Mouse (Mus musculus) forebrain, embryonic 14.5 days (tissue): Measurements from ENCODE around the gene Ccdc85b. TPM values are rescaled to one million over a fixed set of nuclear protein-coding genes. Genes with fewer than 3 reads are reported as not detected.

ENCODE experiments used
- ATAC-seq: fragments of 200-750 bp; cut with Nextera tagmentation; 2 replicates; pipeline ENCODE4 v1.8.0; 2017; ENCODE audit warnings: mild to moderate bottlenecking, moderate library complexity
- DNase-seq: peaks from one replicate; pipeline ENCODE4 v3.0.0-alpha.2; 2015; ENCODE audit warnings: low spot score
- H3K27ac ChIP-seq: fragments of 300-500 bp; sonication (generic); 2 replicates; pipeline ENCODE4 v1.5.1; 2014; ENCODE audit warnings: low read depth, mild to moderate bottlenecking, control low read depth, low read length, moderate library complexity
- H3K27me3 ChIP-seq: fragments of 300-500 bp; sonication (generic); replicated peaks from 2 replicates; pipeline ENCODE4 v1.6.1; 2014; ENCODE audit warnings: low read length, control low read depth, mixed read lengths; ENCODE audit not compliant: control insufficient read depth, insufficient read depth
- H3K36me3 ChIP-seq: fragments of 300-500 bp; sonication (generic); 2 replicates; pipeline ENCODE4 v1.6.1; 2014; ENCODE audit warnings: low read length, control low read depth; ENCODE audit not compliant: control insufficient read depth, insufficient read depth
- H3K4me1 ChIP-seq: fragments of 300-500 bp; sonication (generic); 2 replicates; pipeline ENCODE4 v1.6.1; 2014; ENCODE audit warnings: antibody characterized with exemption, low read length, control low read depth; ENCODE audit not compliant: control insufficient read depth, insufficient read depth
- H3K4me2 ChIP-seq: fragments of 300-500 bp; sonication (generic); 2 replicates; pipeline ENCODE4 v1.6.1; 2014; ENCODE audit warnings: mild to moderate bottlenecking, control low read depth, low read length
- H3K4me3 ChIP-seq: fragments of 300-500 bp; sonication (generic); 2 replicates; pipeline ENCODE4 v1.5.1; 2014; ENCODE audit warnings: low read depth, low read length, control low read depth
- H3K9ac ChIP-seq: fragments of 300-500 bp; sonication (generic); 2 replicates; pipeline ENCODE4 v1.6.1; 2014; ENCODE audit warnings: mild to moderate bottlenecking, low read length, control low read depth, moderate library complexity
- H3K9me3 ChIP-seq: fragments of 300-500 bp; sonication (generic); replicated peaks from 2 replicates; pipeline ENCODE4 v1.6.1; 2016; ENCODE audit warnings: low read length, control low read depth, mixed read lengths; ENCODE audit not compliant: control insufficient read depth
- WGBS: fragments of 180-500 bp; shearing (Covaris S2); extraction: QIAGEN DNeasy Blood & Tissue Kit; methylation state at CpG from one replicate; pipeline ENCODE4 v1.1.7; 2014; 5-methylcytosine and 5-hydroxymethylcytosine counted together
- polyA plus RNA-seq: library from polyadenylated mRNA; unstranded; fragments of >200 nt; fragmentation: Nextera tagmentation; extraction: Ambion mirVana; gene quantifications from 2 replicates; pipeline ENCODE4 v1.2.1, GENCODE M21; 2014

Gene Ccdc85b
- polyA plus RNA-seq, 1 experiment from 2014 or later: 5.9 TPM

GRCm38 (mm10) chr19:5433951-5434350, 23.7 kb downstream of the Ccdc85b start:
- no peak overlapping the region for H3K27ac ChIP-seq
- no peak overlapping the region for H3K4me3 ChIP-seq
- no peak overlapping the region for H3K4me2 ChIP-seq
- no peaks in the 10 kb centered on the region for H3K36me3 ChIP-seq
- H3K4me1 ChIP-seq: peaks cover 7% of the 10 kb centered on the region; the same call in 1 of the 2 replicates
- ATAC-seq: no peak
- WGBS: 75% methylated on average over 7 of the region's 7 CpGs
- no peak for DNase-seq
- H3K9me3 ChIP-seq: no peaks in the 10 kb centered on the region
- H3K27me3 ChIP-seq: no peaks in the 10 kb centered on the region
- no peak overlapping the region for H3K9ac ChIP-seq

GRCm38 (mm10) chr19:5432992-5433852, 24.5 kb downstream of the Ccdc85b start:
- H3K9me3 ChIP-seq: no peaks in the 10 kb centered on the region
- peak; percentile 16 for DNase-seq
- H3K36me3 ChIP-seq: no peaks in the 10 kb centered on the region
- H3K27me3 ChIP-seq: no peaks in the 10 kb centered on the region
- peak overlapping the region; percentile 10; the same call in 1 of the 2 replicates for H3K9ac ChIP-seq
- ATAC-seq: no peak
- H3K4me1 ChIP-seq: peaks cover 7% of the 10 kb centered on the region; the same call in 1 of the 2 replicates
- no peak overlapping the region for H3K27ac ChIP-seq
- peak overlapping the region; percentile 40 for H3K4me2 ChIP-seq
- H3K4me3 ChIP-seq: no peak overlapping the region
- 20% methylated on average over 16 of the region's 16 CpGs for WGBS

- Histone ChIP-seq H3K27me3 (no peaks in the 10 kb centered on the region), H3K4me2 (no peak overlapping the region), H3K9me3 (no peaks in the 10 kb centered on the region), H3K36me3 (peaks cover 4% of the 10 kb centered on the region), H3K4me1 (peaks cover 7% of the 10 kb centered on the region; the same call in 1 of the 2 replicates), H3K27ac (no peak overlapping the region), H3K4me3 (no peak overlapping the region), H3K9ac (no peak overlapping the region)
- ATAC-seq (no peak), DNase-seq (no peak)
- 73% methylated on average over 4 of the region's 4 CpGs for WGBS
Observed at GRCm38 (mm10) chr19:5431911-5432464, 25.7 kb downstream of the Ccdc85b start.

GRCm38 (mm10) chr19:5430408-5430807, 27.3 kb downstream of the Ccdc85b start:
- H3K9ac ChIP-seq: no peak overlapping the region
- 57% methylated on average over 1 of the region's 1 CpGs for WGBS
- no peak overlapping the region for H3K27ac ChIP-seq
- H3K36me3 ChIP-seq: peaks cover 14% of the 10 kb centered on the region
- H3K27me3 ChIP-seq: no peaks in the 10 kb centered on the region
- H3K9me3 ChIP-seq: no peaks in the 10 kb centered on the region
- H3K4me1 ChIP-seq: peaks cover 16% of the 10 kb centered on the region
- H3K4me3 ChIP-seq: no peak overlapping the region
- ATAC-seq: no peak
- no peak overlapping the region for H3K4me2 ChIP-seq
- DNase-seq: no peak

GRCm38 (mm10) chr19:5429806-5430205, 27.9 kb downstream of the Ccdc85b start:
- no peak overlapping the region for H3K4me2 ChIP-seq
- no peaks in the 10 kb centered on the region for H3K27me3 ChIP-seq
- WGBS: 71% methylated on average over 8 of the region's 8 CpGs
- no peak overlapping the region for H3K9ac ChIP-seq
- peaks cover 14% of the 10 kb centered on the region for H3K36me3 ChIP-seq
- peaks cover 16% of the 10 kb centered on the region for H3K4me1 ChIP-seq
- H3K27ac ChIP-seq: no peak overlapping the region
- DNase-seq (no peak), ATAC-seq (no peak)
- no peak overlapping the region for H3K4me3 ChIP-seq
- no peaks in the 10 kb centered on the region for H3K9me3 ChIP-seq

- no peak overlapping the region for H3K4me2 ChIP-seq
- H3K9ac ChIP-seq: no peak overlapping the region
- H3K4me3 ChIP-seq: no peak overlapping the region
- H3K9me3 ChIP-seq: no peaks in the 10 kb centered on the region
- no peak overlapping the region for H3K27ac ChIP-seq
- WGBS: 84% methylated on average over 4 of the region's 4 CpGs
- ATAC-seq: no peak
- H3K36me3 ChIP-seq: peaks cover 14% of the 10 kb centered on the region
- no peaks in the 10 kb centered on the region for H3K27me3 ChIP-seq
- peaks cover 16% of the 10 kb centered on the region for H3K4me1 ChIP-seq
- no peak for DNase-seq
Observed at GRCm38 (mm10) chr19:5429219-5429618, 28.5 kb downstream of the Ccdc85b start.

GRCm38 (mm10) chr19:5428083-5428482, 29.6 kb downstream of the Ccdc85b start:
- H3K27ac ChIP-seq: no peak overlapping the region
- H3K27me3 ChIP-seq: no peaks in the 10 kb centered on the region
- H3K9ac ChIP-seq: no peak overlapping the region
- no peak overlapping the region for H3K4me2 ChIP-seq
- WGBS: 91% methylated on average over 2 of the region's 2 CpGs
- peaks cover 14% of the 10 kb centered on the region for H3K36me3 ChIP-seq
- DNase-seq: peak; percentile 47
- no peak for ATAC-seq
- no peaks in the 10 kb centered on the region for H3K9me3 ChIP-seq
- H3K4me1 ChIP-seq: peaks cover 16% of the 10 kb centered on the region
- no peak overlapping the region for H3K4me3 ChIP-seq

GRCm38 (mm10) chr19:5426640-5427290, 30.9 kb downstream of the Ccdc85b start:
- peak overlapping the region; percentile 82; the same call in 1 of the 2 replicates for H3K4me2 ChIP-seq
- peaks cover 22% of the 10 kb centered on the region for H3K36me3 ChIP-seq
- no peak for DNase-seq
- H3K9ac ChIP-seq: no peak overlapping the region
- peaks cover 16% of the 10 kb centered on the region for H3K4me1 ChIP-seq
- WGBS: 91% methylated on average over 13 of the region's 13 CpGs
- H3K27ac ChIP-seq: no peak overlapping the region
- H3K4me3 ChIP-seq: peak overlapping the region; percentile 88; the same call in 1 of the 2 replicates
- no peak for ATAC-seq
- no peaks in the 10 kb centered on the region for H3K27me3 ChIP-seq
- no peaks in the 10 kb centered on the region for H3K9me3 ChIP-seq
